Mouse (Mus musculus) monocyte, adult 5-6 weeks (primary cell): ENCODE data around the gene Prpf8. TPM values are rescaled to one million over a fixed set of nuclear protein-coding genes. Genes with fewer than 3 reads are reported as not detected.

ENCODE experiments used
- ATAC-seq: fragments of 153-309, 156-312 bp; replicated peaks from 2 replicates; pipeline ENCODE4 v1.8.0; 2017; ENCODE audit warnings: mild to moderate bottlenecking; ENCODE audit not compliant: low TSS enrichment, insufficient number of reproducible peaks, severe bottlenecking, poor library complexity, low FRiP score
- total RNA-seq: library from RNA; stranded (forward); fragments of 200-1000, 200-491, 200-594 nt; gene quantifications from 3 replicates; pipeline ENCODE4 v1.2.3, GENCODE M21; 2017

Gene Prpf8
- total RNA-seq, 1 experiment from 2014 or later = 65.5 TPM

GRCm38 (mm10) chr11:75526943-75527342 lies 40.3 kb downstream of the Prpf8 start:
- no peak for ATAC-seq

- no peak for ATAC-seq
These were observed 43.2 kb downstream of the Prpf8 start for GRCm38 (mm10) chr11:75529771-75530170.

- peak; percentile 66 for ATAC-seq
These were observed 43.7 kb downstream of the Prpf8 start for GRCm38 (mm10) chr11:75530325-75530724.

DNA sequence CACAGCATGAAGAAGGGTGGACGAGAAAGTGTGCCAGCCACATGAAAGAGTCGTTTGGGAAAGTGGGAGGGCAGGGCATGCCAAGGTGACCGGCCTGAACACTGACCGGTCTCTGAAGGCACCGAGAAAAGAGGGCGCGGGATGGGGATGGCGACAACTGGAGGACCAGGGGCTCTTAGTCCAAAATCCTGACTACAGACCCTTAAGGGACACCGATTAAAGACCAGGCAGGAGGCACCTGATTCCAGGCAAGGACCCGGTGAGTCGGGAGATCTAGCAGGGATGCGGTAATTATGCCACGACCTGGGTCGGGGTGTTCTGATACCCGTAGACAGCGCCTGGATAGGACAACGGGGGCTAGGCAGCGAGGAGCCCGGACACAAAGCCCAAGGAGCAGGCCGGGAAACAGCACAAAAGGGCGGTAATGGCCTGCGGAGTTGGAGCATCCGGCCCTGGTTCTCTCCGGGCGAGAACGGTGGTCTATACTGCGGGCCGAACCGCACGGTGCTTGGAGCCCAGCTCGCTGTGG lies 44.3 kb downstream of the Prpf8 start:
- no peak for ATAC-seq

- peak; percentile 74 for ATAC-seq
These were observed 45.0 kb downstream of the Prpf8 start, which contains the start of gene Slc43a2 for GRCm38 (mm10) chr11:75531469-75532242. Gene Slc43a2, plus strand, starts transcription at chr11:75531694.

- peak; percentile 45; the same call in 1 of the 2 replicates for ATAC-seq
These were observed 46.0 kb downstream of the Prpf8 start for GRCm38 (mm10) chr11:75532340-75533277.

DNA sequence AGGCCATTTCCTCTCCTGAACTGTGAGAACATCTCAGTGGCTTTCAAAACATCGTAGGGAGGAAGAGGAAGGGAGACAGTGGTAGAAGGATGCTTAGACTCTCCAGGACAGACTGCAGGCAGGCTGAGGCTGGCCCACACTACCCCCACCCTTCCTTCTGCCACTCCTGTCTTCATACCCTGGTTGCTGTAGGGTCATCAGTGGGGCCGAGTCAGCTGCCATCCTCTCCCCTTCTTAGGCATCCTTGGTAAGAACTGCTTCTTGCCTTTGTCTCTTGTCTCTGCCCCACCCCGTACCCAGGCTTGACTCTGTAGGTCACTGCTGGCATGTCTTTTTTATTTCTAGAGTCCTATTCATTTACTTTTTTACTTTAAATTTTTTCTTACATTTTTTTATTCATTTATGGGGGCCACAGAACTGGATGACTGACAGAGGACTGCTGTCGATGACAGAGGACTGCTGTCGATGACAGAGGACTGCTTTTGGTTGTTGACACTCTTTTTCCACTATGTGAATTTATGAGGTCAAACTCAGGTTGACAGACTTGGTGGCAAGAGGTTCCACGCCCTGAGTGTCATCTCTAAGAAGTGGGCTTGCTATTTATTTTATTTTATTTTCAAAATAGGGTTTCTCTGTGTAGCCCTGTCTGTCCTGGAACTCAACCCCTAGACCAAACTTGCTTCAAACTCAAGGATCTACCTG lies 46.8 kb downstream of the Prpf8 start:
- peak; percentile 6; the same call in 1 of the 2 replicates for ATAC-seq

DNA sequence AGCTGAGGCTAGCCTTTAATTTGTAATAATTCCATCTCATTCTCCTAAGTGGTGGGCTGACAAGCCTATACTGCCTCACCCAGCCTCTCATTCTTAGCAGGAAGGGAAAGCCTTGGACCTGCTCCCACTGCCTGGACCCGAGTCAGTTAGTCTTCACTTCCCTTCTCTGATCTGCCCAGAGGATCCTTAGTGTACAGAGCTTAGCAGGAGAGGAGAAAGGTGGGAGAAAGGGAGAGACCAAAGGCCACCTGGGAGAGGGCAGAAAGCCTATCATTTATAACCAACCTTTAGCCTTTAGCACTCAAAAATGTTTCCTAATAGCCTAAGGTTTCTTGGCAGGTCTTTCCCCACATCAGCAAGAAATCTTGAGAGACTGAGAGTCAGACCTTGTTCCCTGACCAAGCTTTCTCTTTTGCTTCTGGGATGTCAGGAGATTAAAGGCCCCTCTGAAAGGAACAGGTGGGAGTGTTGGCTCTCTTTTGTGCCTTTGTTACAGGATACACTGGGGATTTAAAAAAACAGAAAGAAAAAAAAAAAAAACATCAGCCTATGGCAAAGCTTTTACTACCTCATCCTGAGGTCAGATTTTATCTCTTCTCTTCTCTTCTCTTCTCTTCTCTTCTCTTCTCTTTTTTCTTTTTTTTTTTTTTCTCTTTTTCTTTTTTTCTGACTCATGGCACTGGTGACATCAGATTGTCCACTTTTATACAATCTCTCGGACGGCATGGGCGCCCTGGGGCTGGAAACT lies 47.8 kb downstream of the Prpf8 start:
- ATAC-seq = no peak

GRCm38 (mm10) chr11:75535106-75535795 lies 48.6 kb downstream of the Prpf8 start:
- ATAC-seq = no peak

DNA sequence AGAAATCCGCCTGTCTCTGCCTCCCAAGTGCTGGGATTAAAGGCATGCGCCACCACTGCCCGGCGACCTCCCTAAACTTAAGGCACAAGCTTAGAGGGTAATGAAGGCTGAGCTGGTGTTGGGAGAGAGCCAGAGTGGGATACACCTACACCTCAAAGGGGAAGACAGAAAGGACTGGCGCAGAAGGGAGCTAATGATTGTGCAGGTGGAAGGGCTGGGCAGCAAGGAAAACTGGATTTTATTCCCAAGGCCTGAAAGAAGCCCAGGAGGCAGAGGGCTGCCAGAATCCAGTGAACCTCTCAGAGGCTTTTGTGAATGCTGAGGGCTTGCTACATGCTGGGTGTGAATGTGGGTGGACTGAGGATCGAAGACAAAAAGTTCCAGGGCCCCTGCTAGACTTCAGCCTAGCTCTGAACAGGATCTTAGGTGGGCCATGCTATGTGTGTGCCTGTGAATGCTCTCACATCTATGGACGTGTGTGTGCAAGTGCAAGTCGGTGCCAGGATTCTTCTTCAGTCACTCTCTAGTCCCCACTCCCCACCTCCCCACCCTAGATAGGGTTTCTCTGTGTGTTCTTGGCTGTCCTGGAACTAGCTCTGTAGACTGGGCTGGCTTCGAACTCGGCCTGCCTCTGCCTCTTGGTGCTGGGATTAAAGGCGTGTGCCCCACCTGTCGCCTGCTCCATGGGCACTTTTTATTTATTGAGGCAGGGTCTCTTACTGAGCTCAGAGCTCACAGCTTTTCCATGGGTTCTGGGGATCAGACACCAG lies 49.8 kb downstream of the Prpf8 start:
- no peak for ATAC-seq

DNA sequence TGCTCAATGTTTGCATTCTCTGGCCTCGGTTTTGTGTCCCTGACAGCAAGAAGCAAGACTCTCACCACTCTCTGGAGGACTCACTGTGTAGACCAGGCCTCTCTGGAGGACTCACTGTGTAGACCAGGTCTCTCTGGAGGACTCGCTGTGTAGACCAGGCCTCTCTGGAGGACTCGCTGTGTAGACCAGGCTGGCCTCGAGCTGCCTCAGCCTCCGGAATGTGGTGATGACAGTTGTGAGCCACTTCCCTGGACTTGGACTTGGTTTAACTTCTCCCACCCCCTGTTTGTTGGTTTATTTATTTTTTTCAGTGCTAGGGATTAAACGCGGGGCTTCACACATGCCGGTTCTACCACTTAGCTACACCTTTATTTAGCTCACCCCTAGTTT lies 50.4 kb downstream of the Prpf8 start:
- no peak for ATAC-seq

- no peak for ATAC-seq
These were observed 51.0 kb downstream of the Prpf8 start for GRCm38 (mm10) chr11:75537491-75538183.

DNA sequence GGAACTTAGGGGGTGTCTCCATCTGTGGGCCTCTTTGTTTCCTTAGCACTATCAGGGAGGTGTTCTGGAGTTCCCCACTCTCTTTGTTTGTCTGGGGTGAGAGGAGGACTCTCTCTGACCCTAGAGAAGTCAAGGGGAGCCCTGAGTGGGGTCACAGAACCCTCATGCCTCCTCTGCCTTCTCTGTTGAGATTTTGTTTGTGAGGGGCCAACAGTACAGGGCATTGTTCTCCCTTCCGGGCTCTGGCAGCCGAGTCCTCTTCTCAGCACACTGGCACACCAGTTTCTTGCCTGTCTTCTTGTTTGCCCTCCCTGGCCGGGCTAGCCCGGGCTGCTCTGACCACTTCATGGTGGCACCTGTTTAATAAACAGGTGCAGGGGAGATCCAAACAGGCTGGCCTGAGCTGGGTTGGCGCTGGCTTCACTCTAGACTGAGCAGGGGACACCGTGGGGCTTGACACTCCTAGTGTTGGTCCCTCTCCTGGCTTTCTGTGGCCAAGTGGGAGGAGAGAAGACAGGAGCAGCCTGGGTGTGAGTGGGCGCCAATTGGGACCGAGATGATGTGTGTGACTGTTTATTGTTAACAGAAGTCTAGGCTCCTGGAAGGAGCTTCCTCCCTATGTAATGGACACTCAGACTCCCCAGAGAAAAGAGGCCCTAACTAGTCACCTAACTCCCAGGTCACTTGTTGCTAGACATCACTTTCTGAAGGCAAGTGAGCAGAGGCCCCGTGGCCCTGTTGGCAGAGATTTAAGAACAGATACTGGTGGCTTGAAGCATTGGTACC lies 51.8 kb downstream of the Prpf8 start:
- no peak for ATAC-seq

- no peak for ATAC-seq
These were observed 52.3 kb downstream of the Prpf8 start for GRCm38 (mm10) chr11:75538970-75539299.

GRCm38 (mm10) chr11:75540209-75540608 lies 53.6 kb downstream of the Prpf8 start:
- ATAC-seq = no peak
